Mouse (Mus musculus): ENCODE measurements around the gene Slc35f4. TPM values are rescaled to one million over a fixed set of nuclear protein-coding genes. Genes with fewer than 3 reads are reported as not detected.
A peak's percentile ranks its signal among the peaks of the same experiment; 100 is the strongest.

Slc35f4 gene
- total and polyA plus RNA-seq, 2 experiments from 2014 or later: 25.4 to 25.5 TPM

DNA sequence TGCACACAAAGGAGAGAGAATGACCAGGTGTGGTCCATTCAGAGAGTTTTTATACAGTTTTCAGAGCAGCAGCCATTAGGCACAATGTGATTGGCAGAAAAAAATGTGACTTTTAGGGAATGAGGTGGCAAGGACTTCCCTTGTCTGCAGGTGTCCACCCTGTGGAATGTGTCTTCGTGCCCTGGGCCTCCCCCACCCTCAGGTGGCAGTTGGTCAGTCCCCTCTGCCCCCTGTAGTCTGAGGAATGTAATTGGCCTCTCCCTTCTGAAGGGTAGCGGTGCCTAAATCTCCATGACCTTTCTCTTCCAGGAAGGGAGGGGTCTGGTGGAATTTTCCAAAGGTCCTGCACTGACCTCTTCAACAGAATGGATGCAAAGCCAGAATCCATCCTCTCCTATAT lies 163.7 kb downstream of the Slc35f4 start:
- no peaks in the 10 kb centered on the region for H3K4me1 ChIP-seq (ENCODE audit: insufficient read depth, low read length)
- no peaks in the 10 kb centered on the region for H3K27me3 ChIP-seq (ENCODE audit: insufficient read depth, low read length)
- no peak overlapping the region for H3K27ac ChIP-seq
- H3K9ac ChIP-seq (replicated peaks; ENCODE audit: low read length): no peak overlapping the region
- H3K36me3 ChIP-seq (ENCODE audit: insufficient read depth, low read length): no peaks in the 10 kb centered on the region
- WGBS: 56% methylated on average over 2 of the region's 2 CpGs
- H3K4me2 ChIP-seq (ENCODE audit: low read depth, low read length): no peak overlapping the region
- no peak for DNase-seq (ENCODE audit: low spot score)
- H3K4me3 ChIP-seq (ENCODE audit: low read length): no peak overlapping the region
- no peak for ATAC-seq
- no peaks in the 10 kb centered on the region for H3K9me3 ChIP-seq (ENCODE audit: low read length)
- TF ChIP-seq CTCF (IDR thresholded peaks at IDR 0.05; ENCODE audit: low read depth): no peak

DNA sequence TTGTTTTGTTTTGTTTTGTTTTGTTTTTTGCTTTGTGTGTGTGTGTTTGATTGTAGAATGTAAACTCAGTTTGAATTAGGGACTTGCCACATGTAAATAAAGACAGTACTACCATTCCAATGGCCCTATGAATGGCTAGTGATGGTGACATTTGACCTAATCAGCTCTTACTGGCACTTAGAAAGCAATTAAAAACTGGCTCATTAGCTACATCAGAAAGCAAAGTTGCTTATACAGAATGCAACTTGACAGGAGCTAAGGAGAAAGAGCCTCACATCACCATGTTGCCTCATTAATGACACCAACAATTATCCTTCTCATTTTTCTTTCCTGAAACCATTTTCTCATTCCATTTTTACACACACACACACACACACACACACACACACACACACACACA lies 170.3 kb downstream of the Slc35f4 start:
- Histone ChIP-seq H3K4me2 (ENCODE audit: low read depth, low read length) (no peak overlapping the region), H3K36me3 (ENCODE audit: insufficient read depth, low read length) (no peaks in the 10 kb centered on the region), H3K27me3 (ENCODE audit: insufficient read depth, low read length) (no peaks in the 10 kb centered on the region), H3K9ac (replicated peaks; ENCODE audit: low read length) (no peak overlapping the region), H3K4me3 (ENCODE audit: low read length) (no peak overlapping the region), H3K27ac (no peak overlapping the region), H3K9me3 (ENCODE audit: low read length) (no peaks in the 10 kb centered on the region), H3K4me1 (ENCODE audit: insufficient read depth, low read length) (no peaks in the 10 kb centered on the region)
- ATAC-seq: no peak
- DNase-seq (ENCODE audit: low spot score): no peak
- no peak for TF ChIP-seq CTCF (IDR thresholded peaks at IDR 0.05; ENCODE audit: low read depth)

DNA sequence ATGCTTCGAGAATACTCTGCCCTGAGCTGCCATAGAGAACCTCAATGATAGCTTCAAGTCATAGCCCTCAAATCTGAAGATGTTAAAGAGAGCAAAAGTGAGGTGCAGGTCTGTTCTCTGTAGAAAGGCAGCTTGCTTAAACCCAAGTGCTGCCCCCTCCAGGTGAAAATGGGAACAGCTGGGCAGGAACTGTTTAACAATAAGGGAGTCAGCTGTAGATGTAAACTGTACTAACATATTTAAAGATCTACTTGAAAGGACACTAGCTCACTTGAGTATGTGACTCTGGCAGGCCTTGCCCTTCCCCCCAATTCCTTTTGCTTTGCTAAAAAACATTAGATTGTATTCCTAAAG lies 177.0 kb downstream of the Slc35f4 start:
- Histone ChIP-seq H3K36me3 (ENCODE audit: insufficient read depth, low read length) (no peaks in the 10 kb centered on the region), H3K27me3 (ENCODE audit: insufficient read depth, low read length) (no peaks in the 10 kb centered on the region), H3K4me3 (ENCODE audit: low read length) (no peak overlapping the region), H3K4me1 (ENCODE audit: insufficient read depth, low read length) (no peaks in the 10 kb centered on the region), H3K4me2 (ENCODE audit: low read depth, low read length) (no peak overlapping the region), H3K9me3 (ENCODE audit: low read length) (no peaks in the 10 kb centered on the region), H3K9ac (replicated peaks; ENCODE audit: low read length) (no peak overlapping the region), H3K27ac (no peak overlapping the region)
- peak; percentile 60 for DNase-seq (ENCODE audit: low spot score)
- ATAC-seq: no peak
- TF ChIP-seq CTCF (IDR thresholded peaks at IDR 0.05; ENCODE audit: low read depth): peak; percentile 57
- WGBS: 62% methylated on average over 1 of the region's 1 CpGs

DNA sequence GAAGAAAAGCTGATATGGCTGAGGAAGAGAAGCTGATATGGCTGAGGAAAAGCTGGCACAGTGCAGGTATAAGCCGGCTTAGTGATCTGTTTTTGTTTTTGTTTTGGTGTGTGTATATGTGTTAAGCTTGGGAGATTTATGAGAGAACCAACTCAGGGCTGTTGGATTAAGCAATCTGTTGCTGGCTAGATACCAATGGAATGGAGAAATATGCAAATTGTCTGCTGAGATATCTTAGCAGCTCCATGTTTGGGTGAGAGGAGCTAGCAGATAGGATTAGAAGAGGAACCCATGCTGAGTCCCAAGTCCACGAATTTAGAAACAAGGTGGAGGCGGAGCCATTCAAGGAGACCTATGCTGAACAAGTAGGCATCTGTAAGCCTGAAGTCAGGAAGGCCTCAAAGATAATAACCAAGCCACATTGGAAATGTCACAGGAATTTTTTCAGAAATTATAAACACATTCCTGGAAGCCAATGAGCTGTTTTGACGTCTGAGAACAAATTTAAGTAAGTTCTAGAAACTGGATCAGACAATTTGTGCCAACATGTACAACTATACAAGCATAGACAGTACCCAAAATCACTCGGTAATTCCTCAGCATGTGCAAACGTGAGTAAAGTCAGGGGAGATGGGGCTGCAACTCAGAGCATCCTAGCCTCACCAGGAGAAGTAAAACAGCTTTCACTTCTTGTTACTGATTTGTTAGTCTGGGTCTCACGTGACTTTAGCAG lies 177.5 kb downstream of the Slc35f4 start:
- ATAC-seq: no peak
- Histone ChIP-seq H3K4me2 (ENCODE audit: low read depth, low read length) (no peak overlapping the region), H3K9me3 (ENCODE audit: low read length) (no peaks in the 10 kb centered on the region), H3K9ac (replicated peaks; ENCODE audit: low read length) (no peak overlapping the region), H3K4me1 (ENCODE audit: insufficient read depth, low read length) (no peaks in the 10 kb centered on the region), H3K4me3 (ENCODE audit: low read length) (no peak overlapping the region), H3K27ac (no peak overlapping the region), H3K27me3 (ENCODE audit: insufficient read depth, low read length) (no peaks in the 10 kb centered on the region), H3K36me3 (ENCODE audit: insufficient read depth, low read length) (no peaks in the 10 kb centered on the region)
- 69% methylated on average over 7 of the region's 7 CpGs for WGBS
- TF ChIP-seq CTCF (IDR thresholded peaks at IDR 0.05; ENCODE audit: low read depth): no peak
- no peak for DNase-seq (ENCODE audit: low spot score)

DNA sequence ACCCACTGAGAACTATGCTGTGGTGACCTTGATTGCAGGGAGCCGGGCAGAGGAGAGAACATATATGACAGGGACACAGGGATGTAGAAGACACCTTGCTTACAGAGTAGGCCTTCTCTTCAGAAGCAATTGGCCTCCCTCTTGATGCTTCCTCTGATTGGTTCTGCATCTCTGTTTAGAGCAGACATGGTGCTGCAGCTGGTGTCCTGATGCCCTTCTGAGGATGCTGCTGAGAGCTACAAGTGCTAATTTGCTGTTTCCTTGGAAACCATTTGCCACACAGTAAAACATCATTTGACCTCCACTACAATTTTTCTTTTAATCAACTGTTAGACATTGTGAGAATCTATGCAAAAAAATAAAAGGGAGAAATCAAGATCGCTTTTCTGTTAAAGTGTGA lies 180.0 kb downstream of the Slc35f4 start:
- 83% methylated on average over 2 of the region's 2 CpGs for WGBS
- Histone ChIP-seq H3K27me3 (ENCODE audit: insufficient read depth, low read length) (no peaks in the 10 kb centered on the region), H3K4me1 (ENCODE audit: insufficient read depth, low read length) (no peaks in the 10 kb centered on the region), H3K9ac (replicated peaks; ENCODE audit: low read length) (no peak overlapping the region), H3K4me3 (ENCODE audit: low read length) (no peak overlapping the region), H3K9me3 (ENCODE audit: low read length) (no peaks in the 10 kb centered on the region), H3K27ac (no peak overlapping the region), H3K36me3 (ENCODE audit: insufficient read depth, low read length) (no peaks in the 10 kb centered on the region), H3K4me2 (ENCODE audit: low read depth, low read length) (no peak overlapping the region)
- TF ChIP-seq CTCF (IDR thresholded peaks at IDR 0.05; ENCODE audit: low read depth): no peak
- DNase-seq (ENCODE audit: low spot score) (no peak), ATAC-seq (no peak)

DNA sequence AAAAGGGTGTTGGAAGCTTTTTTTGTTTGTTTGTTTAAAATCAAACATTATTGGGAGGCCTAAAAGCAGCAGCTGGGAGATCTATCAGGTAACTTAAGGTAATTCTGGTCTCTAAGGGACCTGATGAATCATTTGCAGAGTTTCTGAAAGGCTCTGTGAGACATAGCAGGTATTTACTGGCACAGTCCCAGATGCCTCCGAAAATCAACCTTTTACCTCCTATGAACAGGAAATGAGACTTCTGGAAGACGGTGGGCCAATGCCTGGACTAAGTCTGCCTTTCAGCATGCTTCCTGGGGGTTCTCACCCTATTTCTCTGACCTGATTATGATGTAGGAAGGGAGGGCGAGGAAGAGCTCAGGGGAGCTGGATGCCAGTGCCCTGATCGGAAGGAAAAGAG lies 188.8 kb downstream of the Slc35f4 start:
- no peak for DNase-seq (ENCODE audit: low spot score)
- H3K4me1 ChIP-seq (ENCODE audit: insufficient read depth, low read length): no peaks in the 10 kb centered on the region
- no peaks in the 10 kb centered on the region for H3K36me3 ChIP-seq (ENCODE audit: insufficient read depth, low read length)
- H3K27me3 ChIP-seq (ENCODE audit: insufficient read depth, low read length): no peaks in the 10 kb centered on the region
- ATAC-seq: no peak
- no peak overlapping the region for H3K27ac ChIP-seq
- WGBS: 72% methylated on average over 4 of the region's 4 CpGs
- H3K4me3 ChIP-seq (ENCODE audit: low read length): no peak overlapping the region
- H3K9me3 ChIP-seq (ENCODE audit: low read length): no peaks in the 10 kb centered on the region
- no peak overlapping the region for H3K9ac ChIP-seq (replicated peaks; ENCODE audit: low read length)
- no peak overlapping the region for H3K4me2 ChIP-seq (ENCODE audit: low read depth, low read length)
- TF ChIP-seq CTCF (IDR thresholded peaks at IDR 0.05; ENCODE audit: low read depth): no peak

DNA sequence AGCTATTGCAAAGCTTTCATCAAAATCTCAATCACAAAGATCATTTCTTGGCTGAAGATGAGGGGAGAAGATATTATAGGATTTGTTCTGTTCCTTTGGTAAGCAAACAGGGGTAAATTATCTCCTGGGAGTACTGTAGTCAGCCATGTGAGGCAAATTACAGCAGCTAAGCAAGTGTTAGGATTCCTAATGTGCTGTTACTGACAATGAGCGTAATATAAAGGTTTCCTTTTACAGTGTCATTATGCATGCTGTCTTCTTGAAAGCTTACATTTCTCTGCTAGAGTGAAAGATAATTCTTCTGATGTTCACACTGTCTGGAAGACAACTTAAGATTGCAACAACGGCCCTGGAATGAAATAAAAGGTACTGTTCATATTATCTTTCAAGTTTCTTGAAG lies 192.0 kb downstream of the Slc35f4 start:
- no peak overlapping the region for H3K9ac ChIP-seq (replicated peaks; ENCODE audit: low read length)
- DNase-seq (ENCODE audit: low spot score) (peak; percentile 12), ATAC-seq (no peak)
- no peak overlapping the region for H3K4me3 ChIP-seq (ENCODE audit: low read length)
- H3K4me1 ChIP-seq (ENCODE audit: insufficient read depth, low read length): no peaks in the 10 kb centered on the region
- H3K4me2 ChIP-seq (ENCODE audit: low read depth, low read length): no peak overlapping the region
- no peaks in the 10 kb centered on the region for H3K9me3 ChIP-seq (ENCODE audit: low read length)
- H3K27me3 ChIP-seq (ENCODE audit: insufficient read depth, low read length): no peaks in the 10 kb centered on the region
- H3K27ac ChIP-seq: no peak overlapping the region
- no peaks in the 10 kb centered on the region for H3K36me3 ChIP-seq (ENCODE audit: insufficient read depth, low read length)
- 71% methylated on average over 2 of the region's 2 CpGs for whole genome bisulfite sequencing
- TF ChIP-seq CTCF (IDR thresholded peaks at IDR 0.05; ENCODE audit: low read depth): no peak
